Mouse (Mus musculus) spleen, postnatal 36 days (tissue): ENCODE measurements around the gene Apopt1.
A peak's percentile ranks its signal among the peaks of the same experiment; 100 is the strongest.

Source experiments
- DNase-seq, 2 experiments: peaks; one replicate each; pipeline ENCODE4 v3.0.0; 2022; ENCODE audit warnings: low spot score in 2 of 2, mixed read lengths in 1 of 2

The Apopt1 gene

GRCm38 (mm10) chr12:111713004-111713651 lies at the start of gene Apopt1, which contains the start of gene Bag5:
Apopt1 (plus strand) TSS chr12:111713261.
Bag5 (minus strand) TSS chr12:111713257.
- peak; percentile 90 for DNase-seq

GRCm38 (mm10) chr12:111664144-111664634 lies 48.9 kb upstream of the Apopt1 start:
- DNase-seq: no peak

GRCm38 (mm10) chr12:111665041-111665880 lies 47.8 kb upstream of the Apopt1 start:
- no peak for DNase-seq

GRCm38 (mm10) chr12:111666380-111666779 lies 46.7 kb upstream of the Apopt1 start:
- no peak for DNase-seq

GRCm38 (mm10) chr12:111667421-111667820 lies 45.6 kb upstream of the Apopt1 start:
- DNase-seq: no peak

GRCm38 (mm10) chr12:111668457-111668912 lies 44.6 kb upstream of the Apopt1 start:
- peak; percentile 81 to 87 for DNase-seq

- no peak for DNase-seq
These were observed 43.9 kb upstream of the Apopt1 start for GRCm38 (mm10) chr12:111669000-111669788.

GRCm38 (mm10) chr12:111669961-111670360 lies 43.1 kb upstream of the Apopt1 start:
- no peak for DNase-seq

GRCm38 (mm10) chr12:111670371-111670971 lies 42.6 kb upstream of the Apopt1 start:
- DNase-seq: no peak

GRCm38 (mm10) chr12:111670976-111671375 lies 42.1 kb upstream of the Apopt1 start:
- no peak for DNase-seq

- no peak for DNase-seq
These were observed 41.6 kb upstream of the Apopt1 start for GRCm38 (mm10) chr12:111671431-111671902.

- DNase-seq: peak; percentile 24 to 34
These were observed 40.9 kb upstream of the Apopt1 start, which contains the start of gene Ckb for GRCm38 (mm10) chr12:111672176-111672575. Ckb (minus strand) TSS chr12:111672338.

GRCm38 (mm10) chr12:111672581-111672980 lies 40.5 kb upstream of the Apopt1 start:
- no peak for DNase-seq

- DNase-seq: no peak
These were observed 38.1 kb upstream of the Apopt1 start for GRCm38 (mm10) chr12:111674850-111675486.

- DNase-seq: no peak
These were observed 37.1 kb upstream of the Apopt1 start for GRCm38 (mm10) chr12:111675797-111676580.

GRCm38 (mm10) chr12:111677421-111677820 lies 35.6 kb upstream of the Apopt1 start:
- DNase-seq: no peak

- DNase-seq: peak; percentile 82 to 86
These were observed 35.0 kb upstream of the Apopt1 start, which contains the start of gene Trmt61a for GRCm38 (mm10) chr12:111677882-111678669. Trmt61a (plus strand) TSS chr12:111678105.

GRCm38 (mm10) chr12:111678670-111678933 lies 34.5 kb upstream of the Apopt1 start:
- DNase-seq: no peak

- no peak for DNase-seq
These were observed 34.1 kb upstream of the Apopt1 start for GRCm38 (mm10) chr12:111678997-111679396.
